Mouse (Mus musculus): ENCODE data around the gene Bbs9. TPM values are rescaled to one million over a fixed set of nuclear protein-coding genes. Genes with fewer than 3 reads are reported as not detected.

Bbs9 gene
- 20.1 and 20.6 TPM in 2 replicates for polyA plus RNA-seq (2012; rRNA removed)

DNA sequence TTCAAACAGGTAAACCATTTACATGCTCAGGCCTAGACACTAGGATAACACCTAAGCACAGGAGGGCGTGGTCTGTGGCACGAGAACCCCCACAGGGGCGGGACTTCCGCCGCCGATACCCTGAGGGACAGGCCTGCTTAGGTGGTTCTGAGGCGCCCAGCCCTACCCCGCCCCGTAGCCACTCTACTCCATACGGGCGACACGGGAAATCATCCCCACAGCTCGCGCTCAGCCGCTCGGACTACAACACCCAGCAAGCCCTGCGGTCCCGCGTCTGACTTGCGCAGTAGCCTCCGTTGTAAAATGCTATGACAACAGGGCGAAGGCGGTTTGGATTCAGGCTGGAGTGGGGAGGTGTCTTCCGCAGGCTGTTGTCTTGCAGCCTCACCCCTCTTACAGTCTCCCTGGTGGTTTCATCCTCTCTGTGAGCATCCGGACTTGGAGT lies at the start of gene Bbs9:
Gene Bbs9 (plus strand): TSS at position 292 of the 445 bp plus-strand sequence.

DNA sequence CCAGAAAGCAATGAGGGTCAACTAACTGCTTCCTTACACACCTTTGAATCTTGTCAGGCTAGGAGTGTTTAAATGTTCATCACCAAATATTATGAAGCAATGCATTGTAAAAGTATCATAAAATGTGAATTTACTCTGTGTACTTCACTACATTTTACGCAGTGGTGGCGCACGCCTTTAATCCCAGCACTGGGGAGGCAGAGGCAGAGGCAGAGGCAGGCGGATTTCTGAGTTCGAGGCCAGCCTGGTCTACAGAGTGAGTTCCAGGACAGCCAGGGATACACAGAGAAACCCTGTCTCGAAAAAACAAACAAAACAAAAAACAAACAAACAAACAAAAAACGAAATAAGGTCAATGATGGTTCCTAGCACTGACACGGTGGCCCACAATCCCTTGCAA lies 21.5 kb upstream of the Bbs9 start, which contains the start of gene Gm17545:
Gene Gm17545 (plus strand): TSS at position 301 of the 400 bp plus-strand sequence.

DNA sequence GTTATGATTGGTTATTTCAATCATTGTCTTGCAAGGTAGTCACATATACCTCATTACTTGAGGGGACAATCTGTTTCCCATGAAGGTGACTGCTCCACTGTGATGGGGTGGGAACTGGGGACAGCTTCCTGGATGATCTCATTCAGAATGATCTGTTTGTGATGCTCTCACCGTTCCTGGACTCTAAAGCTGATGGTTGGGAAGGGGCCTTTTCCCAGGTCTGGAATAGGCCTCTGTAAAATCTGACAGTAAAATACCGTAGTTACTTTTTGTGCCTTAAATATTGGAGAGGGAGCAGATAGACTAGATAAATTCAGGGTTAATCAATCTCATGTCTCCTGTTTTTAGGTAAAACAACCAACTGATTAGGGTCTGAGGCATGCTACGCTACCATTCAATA lies 5.9 kb upstream of the Bbs9 start, which contains the start of gene Rp9:
Gene Rp9 (minus strand): TSS at position 101 of the 400 bp plus-strand sequence.

Other genes with a start within 250 kb of the Bbs9 start
- gene Zfp599, start 215.8 kb upstream of the Bbs9 start, polyA plus RNA-seq (2012; rRNA removed) = 4.3 and 4.7 TPM in 2 replicates
- gene Zfp810, start 168.1 kb upstream of the Bbs9 start, polyA plus RNA-seq (2012; rRNA removed) = 36.5 and 41.8 TPM in 2 replicates
- 13.7 and 15.2 TPM in 2 replicates for gene Anln, start 86.5 kb upstream of the Bbs9 start, polyA plus RNA-seq (2012; rRNA removed)
- gene 9530077C05Rik, start 64.2 kb upstream of the Bbs9 start, polyA plus RNA-seq (2012; rRNA removed) = 6.2 and 6.7 TPM in 2 replicates
- gene Gm17545, start 21.4 kb upstream of the Bbs9 start, polyA plus RNA-seq (2012; rRNA removed) = not detected in 2 replicates
- 78.2 and 81.4 TPM in 2 replicates for gene Rp9, start 6.0 kb upstream of the Bbs9 start, polyA plus RNA-seq (2012; rRNA removed)